15 mouse cellular contexts compared by ENCODE assay signal in the genomic region with DNA sequence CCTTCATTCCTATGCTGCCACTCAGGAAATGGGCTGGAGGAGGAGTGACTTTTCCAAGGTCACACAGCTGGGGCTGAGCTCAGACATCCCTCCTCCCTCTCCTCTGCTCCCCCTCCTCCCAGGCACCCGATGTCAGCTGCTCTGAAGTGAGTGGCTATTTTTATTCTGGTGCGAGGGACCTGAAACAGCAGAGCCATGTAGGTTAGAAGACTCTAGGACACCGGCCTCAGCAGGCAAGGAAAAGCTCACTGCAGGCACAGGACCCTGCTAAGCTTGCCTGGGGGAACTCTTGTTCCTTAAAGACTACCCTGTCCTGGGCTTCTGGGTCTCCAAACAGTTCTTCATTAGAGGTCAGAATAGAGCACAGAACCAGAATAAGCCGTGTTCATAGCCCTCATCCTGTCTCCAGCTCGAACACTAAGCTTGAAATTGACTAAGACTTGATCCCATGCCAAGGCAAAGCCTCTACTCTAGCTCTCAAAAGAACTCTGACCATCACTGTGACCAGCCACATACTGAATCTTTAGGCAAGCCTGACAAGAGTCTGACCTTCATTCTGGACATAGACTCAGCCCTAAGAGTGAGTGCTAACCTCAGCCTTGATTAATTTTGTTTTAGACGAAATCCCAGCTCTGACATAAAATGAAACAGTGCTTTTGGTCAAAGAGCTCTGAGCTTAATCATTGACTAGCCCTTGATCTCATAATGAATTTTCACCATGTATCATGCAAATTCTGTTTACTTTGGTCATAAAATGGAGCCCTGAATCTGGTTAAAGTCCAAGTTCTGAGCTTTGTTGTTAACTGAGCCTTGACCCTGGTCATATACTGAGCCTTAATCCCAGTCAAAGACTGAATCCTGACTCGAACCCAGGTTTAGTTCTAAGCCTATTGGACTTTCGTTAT. TPM values are rescaled to one million over a fixed set of nuclear protein-coding genes. Genes with fewer than 3 reads are reported as not detected.
DNase-seq lines count a peak whose midpoint lies in the region; ATAC-seq lines count a peak whose summit lies in the region.
"Had no signal": no experiment of that assay in that cellular context is flagged by ENCODE, and none has a peak within 500 bp of the region (broad histone marks: within the 10 kb centered on the region; RNA-seq: fewer than 3 reads in every experiment).

No protein-coding gene starts in this region.

- H3K4me3 ChIP-seq in heart, embryonic 12.5 days = no peak overlapping the region
- H3K4me3 ChIP-seq: embryonic facial prominence, embryonic 12.5 days; midbrain, embryonic 12.5 days had no signal

- peak overlapping the region; percentile 17; the same call in 1 of the 2 replicates for H3K4me2 ChIP-seq in heart, embryonic 12.5 days
- H3K4me2 ChIP-seq: embryonic facial prominence, embryonic 12.5 days; midbrain, embryonic 12.5 days had no signal

- 44% methylated on average over 8 of the region's 8 CpGs for whole genome bisulfite sequencing in heart, embryonic 12.5 days

- no peaks in the 10 kb centered on the region for H3K27me3 ChIP-seq in heart, embryonic 12.5 days (replicated peaks)
- H3K27me3 ChIP-seq: embryonic facial prominence, embryonic 12.5 days had no signal

- peak overlapping the region; percentile 90 for H3K27ac ChIP-seq in heart, embryonic 12.5 days (ENCODE audit: poor library complexity, severe bottlenecking)
- H3K27ac ChIP-seq: embryonic facial prominence, embryonic 12.5 days; liver, embryonic 14.5 days; midbrain, embryonic 12.5 days had no signal

- no peak overlapping the region for H3K9ac ChIP-seq in heart, embryonic 12.5 days
- H3K9ac ChIP-seq: embryonic facial prominence, embryonic 12.5 days; liver, embryonic 14.5 days; midbrain, embryonic 12.5 days had no signal

- H3K4me1 ChIP-seq in heart, embryonic 12.5 days (replicated peaks) = peaks cover 38% of the 10 kb centered on the region

- peak; percentile 49; the same call in 1 of the 2 replicates for ATAC-seq in heart, embryonic 12.5 days (ENCODE audit: insufficient number of reproducible peaks, low FRiP score)
- ATAC-seq: hindbrain, embryonic 16.5 days had no signal

- peak; percentile 52 to 71 for DNase-seq in kidney, adult 8-10 months
- DNase-seq in kidney, postnatal 4 days = no peak
- peak; percentile 53 for DNase-seq in heart, postnatal 4 days
- DNase-seq in telencephalon, adult 2 months (ENCODE audit: low read depth, low spot score) = peak; percentile 42
- DNase-seq in spleen, adult 12 weeks (ENCODE audit: low spot score) = no peak
- no peak for DNase-seq in lung, postnatal 4 days
- DNase-seq: adrenal gland, postnatal 10 days; lung, postnatal 14 days had no signal

- no peaks in the 10 kb centered on the region for H3K36me3 ChIP-seq in heart, embryonic 12.5 days
- H3K36me3 ChIP-seq: embryonic facial prominence, embryonic 12.5 days; midbrain, embryonic 12.5 days had no signal

- H3K9me3 ChIP-seq in heart, embryonic 12.5 days (replicated peaks) = no peaks in the 10 kb centered on the region
- H3K9me3 ChIP-seq: embryonic facial prominence, embryonic 12.5 days; midbrain, embryonic 12.5 days had no signal

RNA-seq across cellular contexts. Expression of a gene that starts 4.8 kb away (rescaled TPM):
- polyA plus RNA-seq in heart, embryonic 12.5 days (2016; fragmentation: Nextera tagmentation; extraction: Ambion mirVana) = 11.4 and 11.5 TPM in 2 replicates
- total RNA-seq in heart, postnatal 4 days (2021) = 10 to 100 TPM; 17.2 to 21.1 TPM
- total RNA-seq: CH12.LX had no signal

RNA-seq across cellular contexts. Expression of a gene that starts 5.1 kb away (rescaled TPM):
- polyA plus RNA-seq in heart, embryonic 12.5 days (2016; fragmentation: Nextera tagmentation; extraction: Ambion mirVana) = 125 and 129 TPM in 2 replicates
- 10 to 100 TPM; 55.7 to 59.2 TPM for total RNA-seq in heart, postnatal 4 days (2021)

RNA-seq across cellular contexts. Expression of a gene that starts 21.3 kb away (rescaled TPM):
- polyA plus RNA-seq in heart, embryonic 12.5 days (2016; fragmentation: Nextera tagmentation; extraction: Ambion mirVana) = 0.26 and 0.30 TPM in 2 replicates
- under 1 TPM; 0.11 to 0.24 TPM for total RNA-seq in heart, postnatal 4 days (2021)
- total RNA-seq: CH12.LX; granulocyte monocyte progenitor cell, adult 5-6 weeks had no signal

RNA-seq across cellular contexts. Expression of a gene that starts 31.0 kb away (rescaled TPM):
- 94.7 and 95.3 TPM in 2 replicates for polyA plus RNA-seq in heart, embryonic 12.5 days (2016; fragmentation: Nextera tagmentation; extraction: Ambion mirVana)
- 100 to 1,000 TPM; 188 to 190 TPM for total RNA-seq in heart, postnatal 4 days (2021)

RNA-seq across cellular contexts. Expression of a gene that starts 57.3 kb away (rescaled TPM):
- 26.3 and 26.5 TPM in 2 replicates for polyA plus RNA-seq in heart, embryonic 12.5 days (2016; fragmentation: Nextera tagmentation; extraction: Ambion mirVana)
- 10 to 100 TPM; 26.7 to 28.9 TPM for total RNA-seq in heart, postnatal 4 days (2021)

Comparison
In these comparisons a context has a peak if more than half of its experiments do, and no peak if none do; other contexts are left out.
1. DNase-seq: peak in kidney, adult 8-10 months (2 of 2), heart, postnatal 4 days (single experiment) and telencephalon, adult 2 months (single experiment); none in kidney, postnatal 4 days (0 of 2), spleen, adult 12 weeks (single experiment) and lung, postnatal 4 days (0 of 2).